Mouse (Mus musculus) midbrain, postnatal 0 days (tissue): ENCODE measurements around the gene Eprs. TPM values are rescaled to one million over a fixed set of nuclear protein-coding genes. Genes with fewer than 3 reads are reported as not detected.

ENCODE experiments used
- ATAC-seq: fragments of 200-750 bp; cut with Nextera tagmentation; 2 replicates; pipeline ENCODE4 v1.8.0; 2017; ENCODE audit warnings: moderate number of reproducible peaks, mild to moderate bottlenecking, moderate TSS enrichment, moderate library complexity; ENCODE audit not compliant: low FRiP score
- DNase-seq: peaks from one replicate; pipeline ENCODE4 v3.0.0-alpha.2; 2015; ENCODE audit warnings: low spot score
- H3K27ac ChIP-seq: fragments of 300-500 bp; sonication (generic); 2 replicates; pipeline ENCODE4 v1.5.1; 2014; ENCODE audit warnings: low read depth, mild to moderate bottlenecking, low read length, mixed read lengths
- H3K27me3 ChIP-seq: fragments of 300-500 bp; sonication (generic); 2 replicates; pipeline ENCODE4 v1.6.1; 2014; ENCODE audit warnings: low read length, control low read depth, mixed read lengths; ENCODE audit not compliant: insufficient read depth
- H3K36me3 ChIP-seq: fragments of 300-500 bp; sonication (generic); 2 replicates; pipeline ENCODE4 v1.6.1; 2014; ENCODE audit warnings: low read length, control low read depth, mixed read lengths; ENCODE audit not compliant: insufficient read depth
- H3K4me1 ChIP-seq: fragments of 300-500 bp; sonication (generic); 2 replicates; pipeline ENCODE4 v1.6.1; 2014; ENCODE audit warnings: mild to moderate bottlenecking, control low read depth, antibody characterized with exemption, low read length, mixed read lengths; ENCODE audit not compliant: insufficient read depth
- H3K4me2 ChIP-seq: fragments of 300-500 bp; sonication (generic); 2 replicates; pipeline ENCODE4 v1.6.1; 2014; ENCODE audit warnings: low read depth, mild to moderate bottlenecking, low read length, mixed read lengths; ENCODE audit not compliant: poor library complexity, severe bottlenecking
- H3K4me3 ChIP-seq: fragments of 300-500 bp; sonication (generic); 2 replicates; pipeline ENCODE4 v1.5.1; 2014; ENCODE audit warnings: low read depth, mild to moderate bottlenecking, low read length, moderate library complexity
- H3K9ac ChIP-seq: fragments of 300-500 bp; sonication (generic); replicated peaks from 2 replicates; pipeline ENCODE4 v1.6.1; 2014; ENCODE audit warnings: mild to moderate bottlenecking, low read length, moderate library complexity, mixed read lengths; ENCODE audit not compliant: poor library complexity, severe bottlenecking
- H3K9me3 ChIP-seq: fragments of 300-500 bp; sonication (generic); 2 replicates; pipeline ENCODE4 v1.6.1; 2016; ENCODE audit warnings: low read length, control low read depth
- CTCF ChIP-seq: IDR thresholded peaks from 2 replicates; pipeline ENCODE4 v1.5.1; 2016; ENCODE audit warnings: antibody characterized with exemption, mild to moderate bottlenecking
- WGBS: fragments of 180-500 bp; shearing (Covaris S2); extraction: QIAGEN DNeasy Blood & Tissue Kit; methylation state at CpG from one replicate; pipeline ENCODE4 v1.1.7; 2014; 5-methylcytosine and 5-hydroxymethylcytosine counted together
- microRNA counts: library from miRNA; unstranded; fragments of <30 nt; microRNA quantifications from one replicate; lab custom pipeline; 2015
- microRNA-seq: library from miRNA; unstranded; fragments of <30 nt; microRNA quantifications from one replicate; pipeline ENCODE4, GENCODE M21; 2016; ENCODE audit warnings: borderline number of aligned reads
- polyA plus RNA-seq: library from polyadenylated mRNA; unstranded; fragments of >200 nt; fragmentation: Nextera tagmentation; extraction: Ambion mirVana; gene quantifications from 2 replicates; pipeline ENCODE4 v1.2.1, GENCODE M21; 2015
- total RNA-seq: library from RNA; depleted of rRNA; stranded (reverse); fragments of >200 nt; gene quantifications from 2 replicates; pipeline ENCODE4 v1.2.3, GENCODE M21; 2014; rRNA removed

Eprs gene
- total and polyA plus RNA-seq, 2 experiments from 2014 or later: 71.7 to 119 TPM

GRCm38 (mm10) chr1:185469551-185470021 lies 106.7 kb downstream of the Eprs start:
- Histone ChIP-seq H3K4me3 (no peak overlapping the region), H3K27ac (no peak overlapping the region), H3K4me2 (no peak overlapping the region), H3K9me3 (no peaks in the 10 kb centered on the region), H3K27me3 (no peaks in the 10 kb centered on the region), H3K4me1 (no peaks in the 10 kb centered on the region), H3K36me3 (peaks cover 2% of the 10 kb centered on the region; the same call in 1 of the 2 replicates), H3K9ac (no peak overlapping the region)
- no peak for ATAC-seq
- DNase-seq: no peak
- no peak for TF ChIP-seq CTCF
- WGBS: 78% methylated on average over 8 of the region's 8 CpGs

- 56% methylated on average over 8 of the region's 8 CpGs for WGBS
- DNase-seq (no peak), ATAC-seq (no peak)
- H3K27ac ChIP-seq: no peak overlapping the region
- H3K4me2 ChIP-seq: no peak overlapping the region
- no peak for TF ChIP-seq CTCF
- no peaks in the 10 kb centered on the region; the same call in 1 of the 2 replicates for H3K36me3 ChIP-seq
- H3K9me3 ChIP-seq: no peaks in the 10 kb centered on the region
- no peak overlapping the region for H3K9ac ChIP-seq
- no peaks in the 10 kb centered on the region for H3K27me3 ChIP-seq
- H3K4me1 ChIP-seq: no peaks in the 10 kb centered on the region
- no peak overlapping the region for H3K4me3 ChIP-seq
Observed at GRCm38 (mm10) chr1:185472025-185472720, 109.3 kb downstream of the Eprs start.

- TF ChIP-seq CTCF: no peak
- Histone ChIP-seq H3K27ac (no peak overlapping the region), H3K4me1 (no peaks in the 10 kb centered on the region), H3K27me3 (no peaks in the 10 kb centered on the region), H3K36me3 (no peaks in the 10 kb centered on the region; the same call in 1 of the 2 replicates), H3K4me3 (no peak overlapping the region), H3K9ac (no peak overlapping the region), H3K4me2 (no peak overlapping the region), H3K9me3 (no peaks in the 10 kb centered on the region)
- WGBS: 85% methylated on average over 4 of the region's 4 CpGs
- ATAC-seq: no peak
- DNase-seq: no peak
Observed at GRCm38 (mm10) chr1:185472730-185473129, 109.9 kb downstream of the Eprs start.

GRCm38 (mm10) chr1:185473437-185473836 lies 110.6 kb downstream of the Eprs start:
- ATAC-seq: no peak
- Histone ChIP-seq H3K9me3 (no peaks in the 10 kb centered on the region), H3K4me3 (no peak overlapping the region), H3K27ac (no peak overlapping the region), H3K36me3 (no peaks in the 10 kb centered on the region; the same call in 1 of the 2 replicates), H3K4me1 (no peaks in the 10 kb centered on the region), H3K27me3 (no peaks in the 10 kb centered on the region), H3K4me2 (no peak overlapping the region), H3K9ac (no peak overlapping the region)
- TF ChIP-seq CTCF: no peak
- 96% methylated on average over 1 of the region's 1 CpGs for WGBS
- no peak for DNase-seq

MicroRNAs encoded within 50 kb of the gene (microRNA counts, 519-probe panel; counts per million panel counts)
- 2,067 counts per million, percentile 65 among the panel's probes with 10 or more counts for microRNA mmu-miR-194 (lab: Ali Mortazavi, UCI)

Small RNA genes lying within 50 kb of the gene (microRNA-seq; reads per million reads assigned to microRNA genes)
- gene Mir194-1 (2.0 reads per million), gene Mir215 (1.7 reads per million)

Other genes with a start within 250 kb of the Eprs start
- gene Rab3gap2, start 158.9 kb upstream of the Eprs start, total RNA-seq: 29.8 and 32.0 TPM in 2 replicates
- gene Rab3gap2, start 158.9 kb upstream of the Eprs start, polyA plus RNA-seq: 19.3 and 20.2 TPM in 2 replicates
- gene Iars2, start 33.6 kb upstream of the Eprs start, total RNA-seq: 37.1 and 40.5 TPM in 2 replicates
- 15.9 TPM in 2 replicates for gene Iars2, start 33.6 kb upstream of the Eprs start, polyA plus RNA-seq
- gene Bpnt1, start 30.9 kb upstream of the Eprs start, total RNA-seq: 78.2 and 91.7 TPM in 2 replicates
- 64.9 and 68.8 TPM in 2 replicates for gene Bpnt1, start 30.9 kb upstream of the Eprs start, polyA plus RNA-seq
- 19.1 and 21.9 TPM in 2 replicates for gene Slc30a10, start 91.8 kb downstream of the Eprs start, total RNA-seq
- 6.6 and 6.8 TPM in 2 replicates for gene Slc30a10, start 91.8 kb downstream of the Eprs start, polyA plus RNA-seq